ENCODE assay signal across 10 mouse cellular contexts in the genomic region with DNA sequence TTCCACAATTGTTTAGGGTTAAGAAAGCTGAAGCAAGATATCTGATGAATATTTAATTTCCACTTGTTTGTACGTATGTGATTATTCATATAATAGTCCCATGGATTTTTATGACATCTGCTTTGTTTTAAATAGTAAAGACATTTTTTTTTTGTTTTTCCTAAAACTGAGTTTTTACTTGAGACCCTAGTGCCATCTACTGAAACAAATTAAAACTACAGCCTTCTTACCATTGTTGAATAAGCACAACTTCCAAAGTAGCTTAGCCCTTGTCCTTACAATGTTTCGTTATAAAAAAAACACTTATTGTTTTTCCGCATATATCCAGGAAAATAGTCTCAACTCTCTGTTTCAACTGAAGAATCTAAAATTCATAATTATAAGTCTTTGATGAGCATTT.
DNase-seq lines count a peak whose midpoint lies in the region; ATAC-seq and TF ChIP-seq lines count a peak whose summit lies in the region.
"Had no signal": no experiment of that assay in that cellular context is flagged by ENCODE, and none has a peak within 500 bp of the region (broad histone marks: within the 10 kb centered on the region; RNA-seq: fewer than 3 reads in every experiment).

No protein-coding gene starts in this region.

- WGBS in hindbrain, postnatal 0 days = 32% methylated on average over 3 of the region's 3 CpGs

- no peak overlapping the region for H3K27ac ChIP-seq in hindbrain, postnatal 0 days
- H3K27ac ChIP-seq: forebrain, embryonic 13.5 days; limb, embryonic 15.5 days had no signal

- peak; percentile 68 for TF ChIP-seq CTCF in hindbrain, postnatal 0 days (IDR thresholded peaks at IDR 0.05; ENCODE audit: low read depth)

- no peaks in the 10 kb centered on the region for H3K36me3 ChIP-seq in hindbrain, postnatal 0 days (ENCODE audit: insufficient read depth, low read length)
- H3K36me3 ChIP-seq: limb, embryonic 15.5 days had no signal

- no peaks in the 10 kb centered on the region for H3K9me3 ChIP-seq in hindbrain, postnatal 0 days (ENCODE audit: low read length)
- H3K9me3 ChIP-seq: forebrain, embryonic 13.5 days; limb, embryonic 15.5 days had no signal

- H3K4me3 ChIP-seq in hindbrain, postnatal 0 days (ENCODE audit: low read length) = no peak overlapping the region
- H3K4me3 ChIP-seq: forebrain, embryonic 13.5 days; limb, embryonic 15.5 days had no signal

- no peaks in the 10 kb centered on the region for H3K4me1 ChIP-seq in hindbrain, postnatal 0 days (ENCODE audit: insufficient read depth, low read length)
- H3K4me1 ChIP-seq: limb, embryonic 15.5 days had no signal

- no peak overlapping the region for H3K4me2 ChIP-seq in hindbrain, postnatal 0 days (ENCODE audit: low read depth, low read length)
- H3K4me2 ChIP-seq: forebrain, embryonic 13.5 days; limb, embryonic 15.5 days had no signal

- H3K9ac ChIP-seq in hindbrain, postnatal 0 days (replicated peaks; ENCODE audit: low read length) = no peak overlapping the region
- H3K9ac ChIP-seq: forebrain, embryonic 13.5 days; limb, embryonic 15.5 days had no signal

- H3K27me3 ChIP-seq in hindbrain, postnatal 0 days (ENCODE audit: insufficient read depth, low read length) = no peaks in the 10 kb centered on the region
- H3K27me3 ChIP-seq: forebrain, embryonic 13.5 days; limb, embryonic 15.5 days had no signal

- peak; percentile 27 for DNase-seq in kidney, adult 9 months
- DNase-seq in kidney, postnatal 4 days = no peak
- DNase-seq in A20 (ENCODE audit: low read depth, low spot score) (peak; percentile 12), MN1 (ENCODE audit: low spot score) (peak; percentile 11)
- peak; percentile 76 for DNase-seq in hindbrain, postnatal 0 days (ENCODE audit: low spot score)
- no peak for DNase-seq in right cerebral cortex, postnatal 14 days
- DNase-seq in kidney, adult 18-20 months = no peak
- DNase-seq in left cerebral cortex, adult 9 months (ENCODE audit: low spot score in 2 of 2) = no peak

- no peak for ATAC-seq in hindbrain, postnatal 0 days
- ATAC-seq: forebrain, embryonic 13.5 days had no signal

Comparison
In these comparisons a context has a peak if more than half of its experiments do, and no peak if none do; other contexts are left out.
1. DNase-seq: peak in kidney, adult 9 months (single experiment), A20 (single experiment), MN1 (single experiment) and hindbrain, postnatal 0 days (single experiment); none in kidney, postnatal 4 days (0 of 2), right cerebral cortex, postnatal 14 days (single experiment), kidney, adult 18-20 months (single experiment) and left cerebral cortex, adult 9 months (0 of 2).